In the genomic region with DNA sequence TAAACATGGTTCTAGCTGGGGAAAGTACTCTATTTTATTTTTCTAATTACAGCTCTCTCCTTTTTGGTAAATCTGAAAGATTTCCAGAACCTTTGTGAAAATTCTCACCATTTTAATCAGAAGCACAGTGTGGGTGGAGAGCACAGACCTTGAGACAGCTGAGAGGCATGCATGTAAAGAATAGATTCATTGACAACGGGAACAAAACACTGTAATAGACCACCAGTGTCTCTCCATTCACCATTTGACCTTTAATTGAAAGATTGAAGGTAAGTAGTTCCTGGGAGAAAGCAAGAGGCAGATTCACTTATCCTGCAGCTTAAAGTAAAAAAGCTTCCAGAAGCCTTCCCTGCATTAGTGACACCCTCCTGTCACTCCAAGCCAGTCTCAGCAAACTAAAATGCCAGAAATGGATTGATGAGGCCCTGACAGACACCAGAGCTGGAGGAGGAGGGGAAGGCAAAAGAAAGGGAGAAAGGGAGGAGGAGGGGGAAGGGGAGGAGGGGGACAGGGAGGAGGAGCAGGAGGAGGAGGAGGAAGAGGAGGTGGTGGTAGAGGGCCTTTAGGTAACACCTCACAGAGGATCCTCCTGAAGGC, we compare ENCODE assay signal across 26 mouse cellular contexts.
DNase-seq lines count a peak whose midpoint lies in the region; ATAC-seq lines count a peak whose summit lies in the region.
"Had no signal": no experiment of that assay in that cellular context is flagged by ENCODE, and none has a peak within 500 bp of the region (broad histone marks: within the 10 kb centered on the region; RNA-seq: fewer than 3 reads in every experiment).

No protein-coding gene starts in this region.

- no peaks in the 10 kb centered on the region for H3K27me3 ChIP-seq in forebrain, embryonic 13.5 days
- no peaks in the 10 kb centered on the region for H3K27me3 ChIP-seq in forebrain, embryonic 16.5 days (replicated peaks; ENCODE audit: control insufficient read depth, insufficient read depth, low read length)
- H3K27me3 ChIP-seq: embryonic facial prominence, embryonic 12.5 days; embryonic facial prominence, embryonic 15.5 days; heart, embryonic 12.5 days; heart, embryonic 15.5 days had no signal

- peak; percentile 53; the same call in 1 of the 2 replicates for ATAC-seq in forebrain, embryonic 13.5 days
- ATAC-seq in forebrain, embryonic 16.5 days: peak; percentile 50; the same call in 1 of the 2 replicates
- ATAC-seq: activated CD4-positive, CD25-positive, alpha-beta regulatory T cell, adult 4 months; CD4-positive, CD25-positive, alpha-beta regulatory T cell, adult 4 months; intestine, postnatal 0 days had no signal

- H3K9ac ChIP-seq in forebrain, embryonic 13.5 days: no peak overlapping the region
- no peak overlapping the region for H3K9ac ChIP-seq in forebrain, embryonic 16.5 days (replicated peaks; ENCODE audit: low read depth, low read length)
- H3K9ac ChIP-seq: embryonic facial prominence, embryonic 12.5 days; embryonic facial prominence, embryonic 15.5 days; heart, embryonic 12.5 days; heart, embryonic 15.5 days; hindbrain, embryonic 14.5 days had no signal

- H3K27ac ChIP-seq in forebrain, embryonic 13.5 days: peak overlapping the region; percentile 44; the same call in 1 of the 2 replicates
- no peak overlapping the region for H3K27ac ChIP-seq in forebrain, embryonic 16.5 days (ENCODE audit: low read length)
- H3K27ac ChIP-seq: embryonic facial prominence, embryonic 12.5 days; embryonic facial prominence, embryonic 15.5 days; heart, embryonic 15.5 days; hindbrain, embryonic 14.5 days had no signal

- peak; percentile 3 for DNase-seq in R1 (ENCODE audit: low read depth, low spot score)
- DNase-seq in brain, adult 2 months (ENCODE audit: low read depth, low spot score): peak; percentile 30
- DNase-seq in cerebellum, adult 9-10 months: no peak
- no peak for DNase-seq in lung, adult 18-20 months
- DNase-seq in layer of hippocampus, adult 9-10 months (ENCODE audit: low spot score): no peak
- DNase-seq: adrenal gland, adult 8-10 months; adrenal gland, postnatal 25 days; cerebellum, adult 11 months; cerebellum, adult 2 months; cerebellum, postnatal 10 days; cerebellum, postnatal 36 days; gastrocnemius, postnatal 25 days; heart, adult 18-20 months; heart, postnatal 10 days; heart, postnatal 4 days; kidney, adult 2 months had no signal

- H3K4me1 ChIP-seq in forebrain, embryonic 13.5 days: peaks cover 10% of the 10 kb centered on the region
- H3K4me1 ChIP-seq in forebrain, embryonic 16.5 days (replicated peaks; ENCODE audit: control insufficient read depth, insufficient read depth, low read length): peaks cover 3% of the 10 kb centered on the region; the same call in 1 of the 2 replicates
- H3K4me1 ChIP-seq: embryonic facial prominence, embryonic 12.5 days; embryonic facial prominence, embryonic 15.5 days; heart, embryonic 12.5 days; heart, embryonic 15.5 days had no signal

- H3K36me3 ChIP-seq in forebrain, embryonic 13.5 days (ENCODE audit: poor library complexity, severe bottlenecking): no peaks in the 10 kb centered on the region
- H3K36me3 ChIP-seq in forebrain, embryonic 16.5 days (ENCODE audit: control insufficient read depth, insufficient read depth): no peaks in the 10 kb centered on the region
- H3K36me3 ChIP-seq: embryonic facial prominence, embryonic 12.5 days; embryonic facial prominence, embryonic 15.5 days; heart, embryonic 12.5 days; heart, embryonic 15.5 days had no signal

- no peaks in the 10 kb centered on the region for H3K9me3 ChIP-seq in forebrain, embryonic 13.5 days (replicated peaks)
- H3K9me3 ChIP-seq in forebrain, embryonic 16.5 days (ENCODE audit: control insufficient read depth, low read length): no peaks in the 10 kb centered on the region
- H3K9me3 ChIP-seq: embryonic facial prominence, embryonic 12.5 days; embryonic facial prominence, embryonic 15.5 days; heart, embryonic 12.5 days; heart, embryonic 15.5 days had no signal

- no peak overlapping the region for H3K4me2 ChIP-seq in forebrain, embryonic 13.5 days
- no peak overlapping the region for H3K4me2 ChIP-seq in forebrain, embryonic 16.5 days (ENCODE audit: low read length)
- H3K4me2 ChIP-seq: embryonic facial prominence, embryonic 12.5 days; embryonic facial prominence, embryonic 15.5 days; heart, embryonic 12.5 days; heart, embryonic 15.5 days; hindbrain, embryonic 14.5 days had no signal

- H3K4me3 ChIP-seq in forebrain, embryonic 13.5 days: no peak overlapping the region
- no peak overlapping the region for H3K4me3 ChIP-seq in forebrain, embryonic 16.5 days (replicated peaks; ENCODE audit: low read length)
- H3K4me3 ChIP-seq: embryonic facial prominence, embryonic 12.5 days; embryonic facial prominence, embryonic 15.5 days; heart, embryonic 12.5 days; heart, embryonic 15.5 days had no signal

- WGBS in forebrain, embryonic 13.5 days: 23% methylated on average over 1 of the region's 1 CpGs
- WGBS in forebrain, embryonic 16.5 days: 17% methylated on average over 1 of the region's 1 CpGs

Comparison
In these comparisons a context has a peak if more than half of its experiments do, and no peak if none do; other contexts are left out.
1. DNase-seq: peak in R1 (single experiment) and brain, adult 2 months (single experiment); none in cerebellum, adult 9-10 months (single experiment), lung, adult 18-20 months (0 of 2) and layer of hippocampus, adult 9-10 months (single experiment).